Mouse (Mus musculus) heart, embryonic 13.5 days (tissue): ENCODE data around the gene Alms1. TPM values are rescaled to one million over a fixed set of nuclear protein-coding genes. Genes with fewer than 3 reads are reported as not detected.

Source experiments
- microRNA-seq: library from miRNA; unstranded; fragments of <30 nt; microRNA quantifications from one replicate; pipeline ENCODE4, GENCODE M21; 2016
- polyA plus RNA-seq: library from polyadenylated mRNA; unstranded; fragments of >200 nt; fragmentation: Nextera tagmentation; extraction: Ambion mirVana; gene quantifications from 2 replicates; pipeline ENCODE4 v1.2.1, GENCODE M21; 2015

The Alms1 gene
- polyA plus RNA-seq, 1 experiment from 2014 or later, result 2.6 TPM

Small RNA genes lying within 50 kb of the gene (microRNA-seq; reads per million reads assigned to microRNA genes)
- gene Gm27317, result not detected

Other genes with a start within 250 kb of the Alms1 start
- gene Rab11fip5, start 212.9 kb upstream of the Alms1 start, polyA plus RNA-seq, result 38.7 and 45.2 TPM in 2 replicates
- gene Noto, start 163.6 kb upstream of the Alms1 start, polyA plus RNA-seq, result not detected in 2 replicates
- 38.0 and 39.6 TPM in 2 replicates for gene Smyd5, start 155.5 kb upstream of the Alms1 start, polyA plus RNA-seq
- 347 and 413 TPM in 2 replicates for gene Cct7, start 136.0 kb upstream of the Alms1 start, polyA plus RNA-seq
- gene Pradc1, start 135.6 kb upstream of the Alms1 start, polyA plus RNA-seq, result 31.6 and 39.2 TPM in 2 replicates
- 0.03 and 0.05 TPM in 2 replicates for gene Fbxo41, start 84.5 kb upstream of the Alms1 start, polyA plus RNA-seq
- not detected in 2 replicates for gene Egr4, start 73.9 kb upstream of the Alms1 start, polyA plus RNA-seq
- not detected in 2 replicates for gene Nat8f7, start 125.7 kb downstream of the Alms1 start, polyA plus RNA-seq
- gene Nat8f3, start 178.2 kb downstream of the Alms1 start, polyA plus RNA-seq, result 0.12 TPM in 1 of 2 replicates, not detected in the other
- gene Nat8f6, start 233.4 kb downstream of the Alms1 start, polyA plus RNA-seq, result 0.09 TPM in 1 of 2 replicates, not detected in the other
- not detected in 2 replicates for gene Nat8f5, start 233.4 kb downstream of the Alms1 start, polyA plus RNA-seq
- not detected in 2 replicates for gene Nat8, start 244.6 kb downstream of the Alms1 start, polyA plus RNA-seq